Mouse (Mus musculus): ENCODE measurements around the gene Cdkal1.

DNA sequence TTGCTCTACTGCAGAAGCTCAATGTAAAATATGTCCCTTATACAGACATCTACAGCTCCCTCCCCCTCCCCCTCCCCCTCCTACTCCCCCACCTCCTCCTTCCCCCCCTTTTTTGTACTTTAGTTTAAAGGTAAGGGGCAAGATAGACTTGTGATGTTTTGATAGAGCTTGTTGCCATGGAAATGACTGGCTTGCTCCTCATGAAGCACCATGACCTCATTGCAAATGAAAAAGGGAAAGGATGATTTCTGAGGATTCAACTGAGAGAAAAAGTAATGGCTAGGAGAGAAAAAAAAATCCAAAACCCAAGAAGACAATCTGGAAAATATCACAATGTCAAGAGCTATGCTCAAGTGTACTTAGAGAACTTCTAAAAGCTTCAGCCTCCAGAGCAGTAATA lies 29.4 kb downstream of the Cdkal1 start:
- no peak for TF ChIP-seq GATA1 (IDR thresholded peaks at IDR 0.05; ENCODE audit: borderline replicate concordance, low read length)
- TF ChIP-seq FLI1 (IDR thresholded peaks at IDR 0.05; ENCODE audit: low read length), result no peak

Data from megakaryocyte, embryonic 14.5 days (primary cell).